Mouse (Mus musculus) CD4-positive helper T cell, adult 2 months (primary cell): ENCODE measurements around the gene Skida1.
"Not testable (repeated sequence)": the region's sequence is repeated elsewhere in the genome, so short reads cannot be mapped to it uniquely, and the experiment has no call there.

Experiments used
- DNase-seq: peaks from one replicate; pipeline ENCODE4 v3.0.0-alpha.2; 2012; ENCODE audit warnings: low read depth, missing footprints, low spot score

Skida1 gene

GRCm38 (mm10) chr2:18048453-18049075 lies at the start of gene Skida1:
Skida1 (minus strand) TSS chr2:18049051.
- DNase-seq: peak; percentile 16

- DNase-seq: no peak
Observed at GRCm38 (mm10) chr2:18095804-18096203, 47.0 kb upstream of the Skida1 start.

GRCm38 (mm10) chr2:18094319-18094718 lies 45.5 kb upstream of the Skida1 start:
- no peak for DNase-seq

- DNase-seq: no peak
Observed at GRCm38 (mm10) chr2:18093858-18094257, 45.0 kb upstream of the Skida1 start.

- DNase-seq: not testable (repeated sequence)
Observed at GRCm38 (mm10) chr2:18087695-18088094, 38.8 kb upstream of the Skida1 start.

GRCm38 (mm10) chr2:18080182-18080860 lies 31.5 kb upstream of the Skida1 start:
- no peak for DNase-seq

GRCm38 (mm10) chr2:18071947-18072346 lies 23.1 kb upstream of the Skida1 start:
- no peak for DNase-seq

GRCm38 (mm10) chr2:18068071-18068796 lies 19.4 kb upstream of the Skida1 start:
- DNase-seq: no peak

GRCm38 (mm10) chr2:18066436-18066835 lies 17.6 kb upstream of the Skida1 start:
- DNase-seq: no peak

- no peak for DNase-seq
Observed at GRCm38 (mm10) chr2:18065708-18066030, 16.8 kb upstream of the Skida1 start.

- peak; percentile 83 for DNase-seq
Observed at GRCm38 (mm10) chr2:18064941-18065707, 16.3 kb upstream of the Skida1 start.

- DNase-seq: peak; percentile 97
Observed at GRCm38 (mm10) chr2:18064356-18064858, 15.6 kb upstream of the Skida1 start.

GRCm38 (mm10) chr2:18063763-18064251 lies 15.0 kb upstream of the Skida1 start:
- DNase-seq: peak; percentile 78

- no peak for DNase-seq
Observed at GRCm38 (mm10) chr2:18060396-18060795, 11.5 kb upstream of the Skida1 start.

GRCm38 (mm10) chr2:18059891-18060290 lies 11.0 kb upstream of the Skida1 start:
- no peak for DNase-seq

- no peak for DNase-seq
Observed at GRCm38 (mm10) chr2:18059063-18059462, 10.2 kb upstream of the Skida1 start.

- DNase-seq: no peak
Observed at GRCm38 (mm10) chr2:18058146-18058708, 9.4 kb upstream of the Skida1 start.

- DNase-seq: peak; percentile 79
Observed at GRCm38 (mm10) chr2:18057336-18058145, 8.7 kb upstream of the Skida1 start.

- peak; percentile 96 for DNase-seq
Observed at GRCm38 (mm10) chr2:18056786-18057255, 8.0 kb upstream of the Skida1 start.
